Mouse (Mus musculus) stomach, postnatal 0 days (tissue): ENCODE measurements around the gene Slc37a4. TPM values are rescaled to one million over a fixed set of nuclear protein-coding genes. Genes with fewer than 3 reads are reported as not detected.
"Not testable (repeated sequence)": the region's sequence is repeated elsewhere in the genome, so short reads cannot be mapped to it uniquely, and the experiment has no call there.

Source experiments
- ATAC-seq: fragments of 200-750 bp; cut with Nextera tagmentation; 2 replicates; pipeline ENCODE4 v1.8.0; 2017; ENCODE audit not compliant: low FRiP score, low TSS enrichment
- DNase-seq: peaks from one replicate; pipeline ENCODE4 v3.0.0-alpha.2; 2016; ENCODE audit warnings: low spot score
- H3K27ac ChIP-seq: fragments of 300-500 bp; sonication (generic); replicated peaks from 2 replicates; pipeline ENCODE4 v1.5.1; 2014; ENCODE audit warnings: mild to moderate bottlenecking, control low read depth
- H3K27me3 ChIP-seq: fragments of 300-500 bp; sonication (generic); 2 replicates; pipeline ENCODE4 v1.6.1; 2014; ENCODE audit warnings: low read length; ENCODE audit not compliant: control insufficient read depth, insufficient read depth
- H3K36me3 ChIP-seq: fragments of 300-500 bp; sonication (generic); 2 replicates; pipeline ENCODE4 v1.6.1; 2014; ENCODE audit warnings: low read length, mixed read lengths; ENCODE audit not compliant: control insufficient read depth, insufficient read depth
- H3K4me1 ChIP-seq: fragments of 300-500 bp; sonication (generic); replicated peaks from 2 replicates; pipeline ENCODE4 v1.6.1; 2014; ENCODE audit warnings: antibody characterized with exemption; ENCODE audit not compliant: control insufficient read depth, insufficient read depth
- H3K4me2 ChIP-seq: fragments of 300-500 bp; sonication (generic); replicated peaks from 2 replicates; pipeline ENCODE4 v1.6.1; 2014; ENCODE audit warnings: low read depth, mild to moderate bottlenecking, control low read depth, moderate library complexity
- H3K4me3 ChIP-seq: fragments of 300-500 bp; sonication (generic); 2 replicates; pipeline ENCODE4 v1.5.1; 2014; ENCODE audit warnings: low read depth, low read length, control low read depth
- H3K9ac ChIP-seq: fragments of 300-500 bp; sonication (generic); 2 replicates; pipeline ENCODE4 v1.6.1; 2014; ENCODE audit warnings: mild to moderate bottlenecking, low read length, control low read depth, mixed read lengths
- H3K9me3 ChIP-seq: fragments of 300-500 bp; sonication (generic); 2 replicates; pipeline ENCODE4 v1.6.1; 2016; ENCODE audit warnings: low read length; ENCODE audit not compliant: control insufficient read depth
- CTCF ChIP-seq: IDR thresholded peaks from 2 replicates; pipeline ENCODE4 v1.5.1; 2016; ENCODE audit warnings: antibody characterized with exemption, low read depth, mild to moderate bottlenecking, moderate library complexity
- EP300 ChIP-seq: optimal IDR thresholded peaks from 2 replicates; pipeline ENCODE3; 2016; ENCODE audit warnings: antibody characterized with exemption
- WGBS: fragments of 180-500 bp; shearing (Covaris S2); extraction: QIAGEN DNeasy Blood & Tissue Kit; methylation state at CpG from one replicate; pipeline ENCODE4 v1.1.7; 2014; 5-methylcytosine and 5-hydroxymethylcytosine counted together
- polyA plus RNA-seq: library from polyadenylated mRNA; unstranded; fragments of >200 nt; fragmentation: Nextera tagmentation; extraction: Ambion mirVana; gene quantifications from 2 replicates; pipeline ENCODE4 v1.2.1, GENCODE M21; 2015

Gene Slc37a4
- polyA plus RNA-seq, 1 experiment from 2014 or later = 18.1 TPM

GRCm38 (mm10) chr9:44399795-44400114 is 3.1 kb downstream of the Slc37a4 start:
- Histone ChIP-seq H3K4me1 (no peaks in the 10 kb centered on the region), H3K27ac (no peak overlapping the region), H3K27me3 (no peaks in the 10 kb centered on the region), H3K4me3 (no peak overlapping the region), H3K9me3 (no peaks in the 10 kb centered on the region), H3K4me2 (no peak overlapping the region), H3K9ac (no peak overlapping the region), H3K36me3 (peaks cover 19% of the 10 kb centered on the region)
- no peak for DNase-seq
- WGBS = 92% methylated on average over 6 of the region's 6 CpGs
- TF ChIP-seq CTCF (no peak), EP300 (no peak)
- ATAC-seq = no peak

- DNase-seq (no peak), ATAC-seq (no peak)
- H3K27ac ChIP-seq = no peak overlapping the region
- H3K27me3 ChIP-seq = no peaks in the 10 kb centered on the region
- no peak overlapping the region for H3K4me3 ChIP-seq
- 64% methylated on average over 4 of the region's 4 CpGs for WGBS
- H3K9me3 ChIP-seq = no peaks in the 10 kb centered on the region
- H3K4me2 ChIP-seq = no peak overlapping the region
- H3K4me1 ChIP-seq = no peaks in the 10 kb centered on the region
- no peak overlapping the region for H3K9ac ChIP-seq
- H3K36me3 ChIP-seq = peaks cover 19% of the 10 kb centered on the region
- TF ChIP-seq CTCF (no peak), EP300 (no peak)
These were observed 4.4 kb downstream of the Slc37a4 start for GRCm38 (mm10) chr9:44401081-44401480.

GRCm38 (mm10) chr9:44405011-44405410 is 8.4 kb downstream of the Slc37a4 start:
- Histone ChIP-seq H3K4me2 (no peak overlapping the region), H3K4me3 (no peak overlapping the region), H3K9ac (no peak overlapping the region), H3K27me3 (no peaks in the 10 kb centered on the region), H3K4me1 (no peaks in the 10 kb centered on the region), H3K36me3 (peaks cover 19% of the 10 kb centered on the region), H3K27ac (no peak overlapping the region), H3K9me3 (no peaks in the 10 kb centered on the region)
- no peak; the same call in 1 of the 2 replicates for ATAC-seq
- WGBS = 56% methylated on average over 3 of the region's 3 CpGs
- DNase-seq = no peak
- TF ChIP-seq EP300 = no peak
- no peak for TF ChIP-seq CTCF

- peak within 1 kb of the TSS; percentile 89 for H3K27ac ChIP-seq
- TF ChIP-seq CTCF (no peak), EP300 (peak; percentile 80)
- DNase-seq (peak; percentile 95), ATAC-seq (peak; percentile 95)
- under 1% methylated on average over 51 of the region's 51 CpGs for WGBS
- H3K9ac ChIP-seq = peak within 1 kb of the TSS; percentile 83
- peak within 1 kb of the TSS; percentile 79 for H3K4me2 ChIP-seq
- peaks cover 18% of the 10 kb centered on the region for H3K36me3 ChIP-seq
- no peaks in the 10 kb centered on the region for H3K4me1 ChIP-seq
- H3K9me3 ChIP-seq = no peaks in the 10 kb centered on the region
- H3K4me3 ChIP-seq = peak within 1 kb of the TSS; percentile 77
- no peaks in the 10 kb centered on the region for H3K27me3 ChIP-seq
These were observed 10.5 kb downstream of the Slc37a4 start, which contains the start of the genes Rps25 and Trappc4 for GRCm38 (mm10) chr9:44406906-44407751. TSS of gene Rps25 (plus strand) at chr9:44407139. TSS of gene Trappc4 (minus strand) at chr9:44407600.

- Histone ChIP-seq H3K27ac (peak overlapping the region; percentile 89), H3K9me3 (no peaks in the 10 kb centered on the region), H3K4me3 (peak overlapping the region; percentile 77), H3K36me3 (peaks cover 15% of the 10 kb centered on the region), H3K27me3 (no peaks in the 10 kb centered on the region), H3K4me2 (peak overlapping the region; percentile 79), H3K9ac (peak overlapping the region; percentile 83), H3K4me1 (no peaks in the 10 kb centered on the region)
- ATAC-seq (no peak), DNase-seq (no peak)
- WGBS = under 1% methylated on average over 24 of the region's 24 CpGs
- no peak for TF ChIP-seq CTCF
- TF ChIP-seq EP300 = peak; percentile 36
These were observed 11.1 kb downstream of the Slc37a4 start for GRCm38 (mm10) chr9:44407752-44408097.

- 80% methylated on average over 9 of the region's 9 CpGs for WGBS
- peak overlapping the region; percentile 79 for H3K4me2 ChIP-seq
- not testable (repeated sequence) for H3K9ac ChIP-seq, H3K9me3 ChIP-seq, ATAC-seq, H3K27ac ChIP-seq, H3K27me3 ChIP-seq, DNase-seq, H3K4me1 ChIP-seq
- peak overlapping the region; percentile 77; the same call in 1 of the 2 replicates for H3K4me3 ChIP-seq
- peaks cover 18% of the 10 kb centered on the region for H3K36me3 ChIP-seq
These were observed 12.0 kb downstream of the Slc37a4 start for GRCm38 (mm10) chr9:44408693-44409092.
